Comparison of ENCODE assay signal across 19 mouse cellular contexts in the genomic region with DNA sequence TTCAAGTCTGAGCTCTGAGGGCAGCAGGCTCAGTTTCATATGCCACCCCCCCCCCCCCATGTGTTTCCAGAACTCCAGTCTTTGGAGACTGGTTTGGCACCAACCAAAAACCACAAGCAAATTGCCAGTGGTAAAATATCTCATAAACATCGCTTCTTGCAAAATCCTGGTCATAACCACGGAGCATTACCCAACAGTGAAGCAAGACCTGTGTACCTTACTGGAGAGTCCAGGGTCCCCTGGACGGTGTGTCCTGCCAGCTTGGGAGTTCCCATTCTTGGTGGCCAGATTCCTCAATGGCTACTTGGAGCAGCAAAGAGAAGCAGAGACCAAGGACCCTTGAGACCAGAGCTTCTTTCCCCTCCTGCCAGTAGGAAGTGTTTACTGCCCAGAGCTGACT.
DNase-seq lines count a peak whose midpoint lies in the region; ATAC-seq and TF ChIP-seq lines count a peak whose summit lies in the region.
"Had no signal": no experiment of that assay in that cellular context is flagged by ENCODE, and none has a peak within 500 bp of the region (broad histone marks: within the 10 kb centered on the region; RNA-seq: fewer than 3 reads in every experiment).

No protein-coding gene starts in this region.

- ATAC-seq in Patski = peak; percentile 21
- ATAC-seq in hindbrain, postnatal 0 days = no peak
- ATAC-seq: activated CD4-positive, CD25-positive, alpha-beta regulatory T cell, adult 4 months; forebrain, postnatal 0 days had no signal

- WGBS in kidney, adult 2 months = 93% methylated on average over 3 of the region's 3 CpGs
- WGBS in hindbrain, postnatal 0 days = 86% methylated on average over 3 of the region's 3 CpGs

- in situ Hi-C loops in Patski (cut with MboI; ENCODE audit: low pct_unique_long_range_greater_than_20kb) = no loop called here

- peak; percentile 6 for DNase-seq in kidney, adult 2 months
- DNase-seq in kidney, postnatal 36 days = no peak
- no peak for DNase-seq in Patski (ENCODE audit: low read depth, low spot score)
- DNase-seq in ovary, postnatal 10 days (ENCODE audit: low spot score) = no peak
- DNase-seq in hindbrain, postnatal 0 days (ENCODE audit: low spot score) = no peak
- DNase-seq in right cerebral cortex, postnatal 36 days (ENCODE audit: low spot score in 2 of 2) = no peak
- DNase-seq: cerebellum, adult 11-12 months; forebrain, postnatal 0 days; layer of hippocampus, postnatal 36 days; lung, postnatal 14 days; right cerebral cortex, postnatal 4 days; thymus, postnatal 36 days had no signal

- H3K9me3 ChIP-seq in hindbrain, postnatal 0 days (ENCODE audit: low read length) = no peaks in the 10 kb centered on the region
- H3K9me3 ChIP-seq: limb, embryonic 10.5 days; midbrain, embryonic 10.5 days; neural tube, embryonic 13.5 days had no signal

- CTCF ChIA-PET in Patski (lab: Charles Lee) = no interaction called here

- POLR2A ChIA-PET in Patski (lab: Charles Lee) = no interaction called here

- TF ChIP-seq CTCF in kidney, adult 2 months (conservative IDR thresholded peaks at IDR 0.05; ENCODE audit: insufficient read depth, insufficient read length, low read depth, low read length) = no peak
- TF ChIP-seq CTCF in C2C12 (IDR thresholded peaks at IDR 0.05; ENCODE audit: control insufficient read depth, insufficient read depth, insufficient read length) (no peak), Patski (IDR thresholded peaks at IDR 0.05) (no peak)
- TF ChIP-seq CTCF in embryonic fibroblast, embryonic 13.5 days (IDR thresholded peaks at IDR 0.05; ENCODE audit: borderline replicate concordance, insufficient read depth, low read length) = no peak
- no peak for TF ChIP-seq CTCF in hindbrain, postnatal 0 days (IDR thresholded peaks at IDR 0.05; ENCODE audit: low read depth)

- H3ac ChIP-seq in C2C12 (ENCODE audit: control insufficient read depth, insufficient read length, low read depth) = no peak overlapping the region

- no peaks in the 10 kb centered on the region for H3K27me3 ChIP-seq in kidney, adult 2 months (replicated peaks; ENCODE audit: control insufficient read depth, insufficient read depth, low read length)
- H3K27me3 ChIP-seq in C2C12 (ENCODE audit: control insufficient read depth, insufficient read depth, insufficient read length) (peaks cover 7% of the 10 kb centered on the region), Patski (peaks cover under 1% of the 10 kb centered on the region)
- no peaks in the 10 kb centered on the region for H3K27me3 ChIP-seq in hindbrain, postnatal 0 days (ENCODE audit: insufficient read depth, low read length)
- H3K27me3 ChIP-seq: neural tube, embryonic 13.5 days had no signal

- no peaks in the 10 kb centered on the region for H3K79me2 ChIP-seq in C2C12 (ENCODE audit: control insufficient read depth, insufficient read depth)

- H3K4me1 ChIP-seq in kidney, adult 2 months (ENCODE audit: control insufficient read depth, insufficient read depth, low read length) = no peaks in the 10 kb centered on the region
- peaks cover 6% of the 10 kb centered on the region; the same call in 1 of the 2 replicates for H3K4me1 ChIP-seq in embryonic fibroblast, embryonic 13.5 days (ENCODE audit: control insufficient read depth, insufficient read depth, low read length)
- no peaks in the 10 kb centered on the region for H3K4me1 ChIP-seq in hindbrain, postnatal 0 days (ENCODE audit: insufficient read depth, low read length)
- H3K4me1 ChIP-seq: limb, embryonic 10.5 days; midbrain, embryonic 10.5 days; neural tube, embryonic 13.5 days had no signal

- no peak for TF ChIP-seq POLR2A in kidney, adult 2 months (IDR thresholded peaks at IDR 0.05; ENCODE audit: low read depth, low read length)
- TF ChIP-seq POLR2A in embryonic fibroblast, embryonic 13.5 days (IDR thresholded peaks at IDR 0.05; ENCODE audit: low read depth, low read length) = no peak

- H3K79me3 ChIP-seq in C2C12 (ENCODE audit: low read depth) = no peaks in the 10 kb centered on the region

- no peaks in the 10 kb centered on the region for H3K36me3 ChIP-seq in kidney, adult 2 months (ENCODE audit: control insufficient read depth, insufficient read depth, low read length)
- no peaks in the 10 kb centered on the region for H3K36me3 ChIP-seq in C2C12 (ENCODE audit: control insufficient read depth, insufficient read depth)
- no peaks in the 10 kb centered on the region for H3K36me3 ChIP-seq in hindbrain, postnatal 0 days (ENCODE audit: insufficient read depth, low read length)
- H3K36me3 ChIP-seq: limb, embryonic 10.5 days; midbrain, embryonic 10.5 days; neural tube, embryonic 13.5 days had no signal

- no peak overlapping the region for H3K4me2 ChIP-seq in hindbrain, postnatal 0 days (ENCODE audit: low read depth, low read length)
- H3K4me2 ChIP-seq: neural tube, embryonic 13.5 days had no signal

- H3K9ac ChIP-seq in hindbrain, postnatal 0 days (replicated peaks; ENCODE audit: low read length) = no peak overlapping the region
- H3K9ac ChIP-seq: forebrain, postnatal 0 days; liver, embryonic 14.5 days; neural tube, embryonic 13.5 days had no signal

- H3K4me3 ChIP-seq in kidney, adult 2 months (ENCODE audit: insufficient read depth, low read depth, low read length) = no peak overlapping the region
- no peak overlapping the region for H3K4me3 ChIP-seq in C2C12 (ENCODE audit: insufficient read depth, poor library complexity, severe bottlenecking)
- H3K4me3 ChIP-seq in embryonic fibroblast, embryonic 13.5 days (ENCODE audit: insufficient read depth, low read length) = no peak overlapping the region
- no peak overlapping the region for H3K4me3 ChIP-seq in hindbrain, postnatal 0 days (ENCODE audit: low read length)
- H3K4me3 ChIP-seq: limb, embryonic 10.5 days; midbrain, embryonic 10.5 days; neural tube, embryonic 13.5 days had no signal

- no peak overlapping the region for H3K27ac ChIP-seq in kidney, adult 2 months (ENCODE audit: insufficient read depth, low read depth, low read length)
- H3K27ac ChIP-seq in embryonic fibroblast, embryonic 13.5 days (ENCODE audit: insufficient read depth, low read length) = peak overlapping the region; percentile 1; the same call in 1 of the 2 replicates
- H3K27ac ChIP-seq in hindbrain, postnatal 0 days = no peak overlapping the region
- H3K27ac ChIP-seq: limb, embryonic 10.5 days; liver, embryonic 14.5 days; midbrain, embryonic 10.5 days; neural tube, embryonic 13.5 days had no signal

TF ChIP-seq in C2C12, 6 proteins besides CTCF, POLR2A, EP300 and RAD21:
- TF ChIP-seq USF1 (IDR thresholded peaks at IDR 0.05; ENCODE audit: low read depth) (no peak), CEBPB (IDR thresholded peaks at IDR 0.05; ENCODE audit: low read depth) (peak; percentile 99)
